Mouse (Mus musculus) adrenal gland, postnatal 4 days (tissue): ENCODE measurements around the gene Rpia. TPM values are rescaled to one million over a fixed set of nuclear protein-coding genes. Genes with fewer than 3 reads are reported as not detected.
A peak's percentile ranks its signal among the peaks of the same experiment; 100 is the strongest.

Experiments used
- DNase-seq, 2 experiments: peaks; one replicate each; pipeline ENCODE4 v3.0.0; 2021 to 2022; ENCODE audit warnings: low spot score in 2 of 2, mixed read lengths in 2 of 2
- total RNA-seq, 2 experiments: library from RNA; stranded (reverse); gene quantifications; 2 replicates each; pipeline ENCODE4 v1.2.3; 2021

Rpia gene
- total RNA-seq, 2 experiments from 2014 or later: 24.7 to 26.1 TPM

- DNase-seq: peak in 1 of 2 experiments; percentile 36
These were observed 13.9 kb upstream of the Rpia start for GRCm38 (mm10) chr6:70805820-70806513.

GRCm38 (mm10) chr6:70805267-70805666 lies 13.2 kb upstream of the Rpia start:
- no peak for DNase-seq

GRCm38 (mm10) chr6:70804632-70805031 lies 12.6 kb upstream of the Rpia start:
- DNase-seq: no peak

- DNase-seq: peak in 1 of 2 experiments; percentile 37
These were observed 5.7 kb upstream of the Rpia start for GRCm38 (mm10) chr6:70797581-70798251.

GRCm38 (mm10) chr6:70796940-70797339 lies 4.9 kb upstream of the Rpia start:
- DNase-seq: no peak

GRCm38 (mm10) chr6:70792644-70793043 lies 612 bp upstream of the Rpia start:
- no peak for DNase-seq

- DNase-seq: no peak
These were observed 925 bp downstream of the Rpia start for GRCm38 (mm10) chr6:70790852-70791761.

- DNase-seq: no peak
These were observed 1.9 kb downstream of the Rpia start for GRCm38 (mm10) chr6:70790034-70790650.

- DNase-seq: no peak
These were observed 2.9 kb downstream of the Rpia start for GRCm38 (mm10) chr6:70789134-70789533.

- DNase-seq: no peak
These were observed 4.5 kb downstream of the Rpia start for GRCm38 (mm10) chr6:70787524-70787923.

- no peak for DNase-seq
These were observed 6.2 kb downstream of the Rpia start for GRCm38 (mm10) chr6:70785852-70786251.

- DNase-seq: no peak
These were observed 7.2 kb downstream of the Rpia start for GRCm38 (mm10) chr6:70784811-70785210.

GRCm38 (mm10) chr6:70781336-70781735 lies 10.7 kb downstream of the Rpia start:
- no peak for DNase-seq

GRCm38 (mm10) chr6:70774372-70774771 lies 17.7 kb downstream of the Rpia start:
- no peak for DNase-seq

- DNase-seq: no peak
These were observed 18.3 kb downstream of the Rpia start for GRCm38 (mm10) chr6:70773769-70774168.

GRCm38 (mm10) chr6:70768769-70769168 lies 23.3 kb downstream of the Rpia start:
- DNase-seq: peak; percentile 10 to 27

GRCm38 (mm10) chr6:70765076-70765475 lies 27.0 kb downstream of the Rpia start:
- no peak for DNase-seq

GRCm38 (mm10) chr6:70764551-70764950 lies 27.5 kb downstream of the Rpia start:
- no peak for DNase-seq

- no peak for DNase-seq
These were observed 28.2 kb downstream of the Rpia start for GRCm38 (mm10) chr6:70763881-70764280.

GRCm38 (mm10) chr6:70762659-70763058 lies 29.4 kb downstream of the Rpia start:
- no peak for DNase-seq

- DNase-seq: no peak
These were observed 31.1 kb downstream of the Rpia start for GRCm38 (mm10) chr6:70760951-70761350.
